13 mouse cellular contexts compared by ENCODE assay signal in genomic region chr12:105535968-105536760, GRCm38 (mm10). TPM values are rescaled to one million over a fixed set of nuclear protein-coding genes. Genes with fewer than 3 reads are reported as not detected.
A peak's percentile ranks its signal among the peaks of the same experiment; 100 is the strongest.
DNase-seq lines count a peak whose midpoint lies in the region; ATAC-seq and TF ChIP-seq lines count a peak whose summit lies in the region.
"Had no signal": no experiment of that assay in that cellular context is flagged by ENCODE, and none has a peak within 500 bp of the region (broad histone marks: within the 10 kb centered on the region; RNA-seq: fewer than 3 reads in every experiment).

No protein-coding gene starts in this region.

- no peak for DNase-seq in heart, adult 8-10 months (ENCODE audit: low spot score)
- peak; percentile 42 for DNase-seq in lung, embryonic 14.5 days
- no peak for DNase-seq in lung, postnatal 14 days
- peak; percentile 53 for DNase-seq in lung, postnatal 10 days
- DNase-seq in B cell, adult 2 months = no peak
- no peak for DNase-seq in thymus, postnatal 14 days
- DNase-seq: adrenal gland, adult 2 months; cerebellum, adult 11-12 months; gastrocnemius, postnatal 36 days; liver had no signal

- WGBS in heart, embryonic 12.5 days = 60% methylated on average over 13 of the region's 13 CpGs
- 52% methylated on average over 13 of the region's 13 CpGs for WGBS in lung, embryonic 14.5 days

- peaks cover 1% of the 10 kb centered on the region; the same call in 1 of the 2 replicates for H3K27me3 ChIP-seq in heart, embryonic 12.5 days (replicated peaks)
- no peaks in the 10 kb centered on the region for H3K27me3 ChIP-seq in lung, embryonic 14.5 days (ENCODE audit: insufficient read depth, low read length)
- H3K27me3 ChIP-seq: heart, embryonic 15.5 days had no signal

- peaks cover 7% of the 10 kb centered on the region; the same call in 1 of the 2 replicates for H3K9me3 ChIP-seq in heart, embryonic 12.5 days (replicated peaks)
- H3K9me3 ChIP-seq in lung, embryonic 14.5 days (ENCODE audit: low read depth, low read length) = no peaks in the 10 kb centered on the region
- H3K9me3 ChIP-seq: heart, embryonic 15.5 days had no signal

- no peak overlapping the region for H3K4me3 ChIP-seq in heart, embryonic 12.5 days
- H3K4me3 ChIP-seq in lung, embryonic 14.5 days (ENCODE audit: low read depth, low read length) = no peak overlapping the region
- H3K4me3 ChIP-seq: heart, embryonic 15.5 days had no signal

- no peak for TF ChIP-seq CTCF in lung, embryonic 14.5 days (IDR thresholded peaks at IDR 0.05; ENCODE audit: low read depth)

- H3K36me3 ChIP-seq in heart, embryonic 12.5 days = no peaks in the 10 kb centered on the region
- H3K36me3 ChIP-seq in lung, embryonic 14.5 days (ENCODE audit: insufficient read depth) = no peaks in the 10 kb centered on the region
- H3K36me3 ChIP-seq: heart, embryonic 15.5 days had no signal

- no peak overlapping the region for H3K4me2 ChIP-seq in heart, embryonic 12.5 days
- H3K4me2 ChIP-seq in lung, embryonic 14.5 days = no peak overlapping the region
- H3K4me2 ChIP-seq: heart, embryonic 15.5 days had no signal

- no peak overlapping the region for H3K27ac ChIP-seq in heart, embryonic 12.5 days (ENCODE audit: poor library complexity, severe bottlenecking)
- H3K27ac ChIP-seq in lung, embryonic 14.5 days (ENCODE audit: low read depth) = no peak overlapping the region
- H3K27ac ChIP-seq: heart, embryonic 15.5 days had no signal

- H3K4me1 ChIP-seq in heart, embryonic 12.5 days (replicated peaks) = peaks cover 6% of the 10 kb centered on the region; the same call in 1 of the 2 replicates
- H3K4me1 ChIP-seq in lung, embryonic 14.5 days (ENCODE audit: insufficient read depth) = peaks cover 5% of the 10 kb centered on the region; the same call in 1 of the 2 replicates

- no peak overlapping the region for H3K9ac ChIP-seq in heart, embryonic 12.5 days
- no peak overlapping the region for H3K9ac ChIP-seq in lung, embryonic 14.5 days
- H3K9ac ChIP-seq: heart, embryonic 15.5 days had no signal

- peak; percentile 45; the same call in 1 of the 2 replicates for ATAC-seq in heart, embryonic 12.5 days (ENCODE audit: insufficient number of reproducible peaks, low FRiP score)
- ATAC-seq in lung, embryonic 14.5 days (ENCODE audit: insufficient read depth) = peak; percentile 52; the same call in 1 of the 2 replicates
- ATAC-seq: midbrain, embryonic 16.5 days had no signal

RNA-seq across cellular contexts. Expression of gene Bdkrb2, which starts 26.9 kb away (rescaled TPM):
- polyA plus RNA-seq in heart, embryonic 12.5 days (2016; fragmentation: Nextera tagmentation; extraction: Ambion mirVana) = 1.5 and 1.6 TPM in 2 replicates
- total RNA-seq in heart, adult 8-10 months (2022) = under 1 TPM; 0.26 to 0.44 (median 0.33) TPM
- 0.09 and 0.21 TPM in 2 replicates for polyA plus RNA-seq in lung, embryonic 14.5 days (2014; fragmentation: Nextera tagmentation; extraction: Ambion mirVana)

Comparison
In these comparisons a context has a peak if more than half of its experiments do, and no peak if none do; other contexts are left out.
1. DNase-seq: peak in lung, embryonic 14.5 days (single experiment) and lung, postnatal 10 days (single experiment); none in heart, adult 8-10 months (single experiment), lung, postnatal 14 days (single experiment), B cell, adult 2 months (0 of 2) and thymus, postnatal 14 days (single experiment).